Comparison of ENCODE assay signal across 8 mouse cellular contexts in genomic region chr3:102691802-102692484, GRCm38 (mm10). TPM values are rescaled to one million over a fixed set of nuclear protein-coding genes. Genes with fewer than 3 reads are reported as not detected.
DNase-seq lines count a peak whose midpoint lies in the region; ATAC-seq and TF ChIP-seq lines count a peak whose summit lies in the region.

No protein-coding gene starts in this region.

- H3K36me3 ChIP-seq in C2C12 (ENCODE audit: control insufficient read depth, insufficient read depth) = no peaks in the 10 kb centered on the region
- no peaks in the 10 kb centered on the region for H3K36me3 ChIP-seq in embryonic facial prominence, embryonic 14.5 days (ENCODE audit: control insufficient read depth, insufficient read depth, low read length)
- H3K36me3 ChIP-seq in heart, embryonic 12.5 days = no peaks in the 10 kb centered on the region
- no peaks in the 10 kb centered on the region for H3K36me3 ChIP-seq in kidney, postnatal 0 days (ENCODE audit: insufficient read depth, low read length)
- no peaks in the 10 kb centered on the region for H3K36me3 ChIP-seq in liver, embryonic 14.5 days (replicated peaks; ENCODE audit: control insufficient read depth, insufficient read depth, low read depth)
- H3K36me3 ChIP-seq in neural tube, embryonic 15.5 days = no peaks in the 10 kb centered on the region

- 0 out of 2 replicates have a peak overlapping the region, but pooled peaks have one; percentile 3 for H3K4me2 ChIP-seq in embryonic facial prominence, embryonic 14.5 days (ENCODE audit: low read depth, low read length)
- H3K4me2 ChIP-seq in heart, embryonic 12.5 days = no peak overlapping the region
- H3K4me2 ChIP-seq in kidney, postnatal 0 days (ENCODE audit: low read length) = no peak overlapping the region
- H3K4me2 ChIP-seq in liver, embryonic 14.5 days (ENCODE audit: low read depth) = no peak overlapping the region
- no peak overlapping the region for H3K4me2 ChIP-seq in neural tube, embryonic 15.5 days

- H3K27me3 ChIP-seq in C2C12 (ENCODE audit: control insufficient read depth, insufficient read depth, insufficient read length) = no peaks in the 10 kb centered on the region
- no peaks in the 10 kb centered on the region for H3K27me3 ChIP-seq in embryonic facial prominence, embryonic 14.5 days (replicated peaks; ENCODE audit: control insufficient read depth, insufficient read depth, low read length)
- H3K27me3 ChIP-seq in heart, embryonic 12.5 days (replicated peaks) = 0 out of 2 replicates have a peak, but pooled peaks cover 4% of the 10 kb centered on the region
- H3K27me3 ChIP-seq in kidney, postnatal 0 days (ENCODE audit: insufficient read depth, low read length) = no peaks in the 10 kb centered on the region
- no peaks in the 10 kb centered on the region for H3K27me3 ChIP-seq in liver, embryonic 14.5 days (ENCODE audit: control insufficient read depth, insufficient read depth, low read length)
- no peaks in the 10 kb centered on the region for H3K27me3 ChIP-seq in neural tube, embryonic 15.5 days (replicated peaks)

- H3K9me3 ChIP-seq in embryonic facial prominence, embryonic 14.5 days (ENCODE audit: control insufficient read depth, low read length) = no peaks in the 10 kb centered on the region
- H3K9me3 ChIP-seq in heart, embryonic 12.5 days (replicated peaks) = no peaks in the 10 kb centered on the region
- no peaks in the 10 kb centered on the region for H3K9me3 ChIP-seq in kidney, postnatal 0 days (replicated peaks; ENCODE audit: low read length)
- H3K9me3 ChIP-seq in liver, embryonic 14.5 days (ENCODE audit: control insufficient read depth, low read length) = no peaks in the 10 kb centered on the region
- no peaks in the 10 kb centered on the region for H3K9me3 ChIP-seq in neural tube, embryonic 15.5 days (replicated peaks)

- no peaks in the 10 kb centered on the region for H3K79me2 ChIP-seq in C2C12 (ENCODE audit: control insufficient read depth, insufficient read depth)

- no peaks in the 10 kb centered on the region for H3K79me3 ChIP-seq in C2C12 (ENCODE audit: low read depth)

- DNase-seq in adrenal gland, postnatal 14 days = peak; percentile 79
- DNase-seq in embryonic facial prominence, embryonic 14.5 days (ENCODE audit: low spot score) = peak; percentile 92
- DNase-seq in kidney, postnatal 0 days (ENCODE audit: low spot score) = peak; percentile 91
- peak in 2 of 3 experiments; percentile 6 to 23 for DNase-seq in liver, embryonic 14.5 days (ENCODE audit: low read depth in 3 of 3, low spot score in 3 of 3)
- DNase-seq in urinary bladder, adult 2 months (ENCODE audit: low spot score) = peak; percentile 39

- WGBS in embryonic facial prominence, embryonic 14.5 days = 33% methylated on average over 11 of the region's 11 CpGs
- 38% methylated on average over 11 of the region's 11 CpGs for WGBS in heart, embryonic 12.5 days
- WGBS in kidney, postnatal 0 days = 45% methylated on average over 11 of the region's 11 CpGs
- WGBS in liver, embryonic 14.5 days (ENCODE audit: insufficient replicate concordance) = 33% methylated on average over 11 of the region's 11 CpGs
- 45% methylated on average over 11 of the region's 11 CpGs for WGBS in neural tube, embryonic 15.5 days

- no peak overlapping the region for H3K4me3 ChIP-seq in C2C12 (ENCODE audit: insufficient read depth, poor library complexity, severe bottlenecking)
- H3K4me3 ChIP-seq in embryonic facial prominence, embryonic 14.5 days (ENCODE audit: low read depth, low read length) = no peak overlapping the region
- no peak overlapping the region for H3K4me3 ChIP-seq in heart, embryonic 12.5 days
- H3K4me3 ChIP-seq in kidney, postnatal 0 days (replicated peaks; ENCODE audit: low read depth, low read length) = no peak overlapping the region
- H3K4me3 ChIP-seq in liver, embryonic 14.5 days (ENCODE audit: insufficient read depth in 1 of 2, low read depth in 2 of 2, low read length in 2 of 2) = no peak overlapping the region
- H3K4me3 ChIP-seq in neural tube, embryonic 15.5 days (replicated peaks) = no peak overlapping the region

- TF ChIP-seq EP300 in liver, embryonic 14.5 days (IDR thresholded peaks at IDR 0.05; ENCODE audit: low read depth) = no peak

- peak; percentile 86 for TF ChIP-seq CTCF in C2C12 (IDR thresholded peaks at IDR 0.05; ENCODE audit: control insufficient read depth, insufficient read depth, insufficient read length)
- TF ChIP-seq CTCF in kidney, postnatal 0 days (IDR thresholded peaks at IDR 0.05; ENCODE audit: low read depth) = peak; percentile 95
- peak; percentile 82 for TF ChIP-seq CTCF in liver, embryonic 14.5 days (IDR thresholded peaks at IDR 0.05; ENCODE audit: low read depth)

- H3K27ac ChIP-seq in embryonic facial prominence, embryonic 14.5 days (replicated peaks; ENCODE audit: low read depth, low read length) = peak overlapping the region; percentile 35; the same call in 1 of the 2 replicates
- no peak overlapping the region for H3K27ac ChIP-seq in heart, embryonic 12.5 days (ENCODE audit: poor library complexity, severe bottlenecking)
- no peak overlapping the region for H3K27ac ChIP-seq in kidney, postnatal 0 days
- no peak overlapping the region for H3K27ac ChIP-seq in liver, embryonic 14.5 days
- no peak overlapping the region for H3K27ac ChIP-seq in neural tube, embryonic 15.5 days (replicated peaks)

- peaks cover 28% of the 10 kb centered on the region for H3K4me1 ChIP-seq in embryonic facial prominence, embryonic 14.5 days (ENCODE audit: control insufficient read depth, insufficient read depth, low read length)
- H3K4me1 ChIP-seq in heart, embryonic 12.5 days (replicated peaks) = no peaks in the 10 kb centered on the region
- H3K4me1 ChIP-seq in kidney, postnatal 0 days (replicated peaks; ENCODE audit: insufficient read depth, low read length) = no peaks in the 10 kb centered on the region
- H3K4me1 ChIP-seq in liver, embryonic 14.5 days (replicated peaks; ENCODE audit: control insufficient read depth in 2 of 2, insufficient read depth in 2 of 2, low read length in 1 of 2) = no peaks in the 10 kb centered on the region
- no peaks in the 10 kb centered on the region for H3K4me1 ChIP-seq in neural tube, embryonic 15.5 days

- peak; percentile 80 for ATAC-seq in embryonic facial prominence, embryonic 14.5 days (ENCODE audit: low read depth)
- ATAC-seq in heart, embryonic 12.5 days (ENCODE audit: insufficient number of reproducible peaks, low FRiP score) = 0 out of 2 replicates have a peak, but pooled peaks have one; percentile 48
- peak; percentile 43; the same call in 1 of the 2 replicates for ATAC-seq in kidney, postnatal 0 days (replicated peaks; ENCODE audit: low FRiP score, low read depth)
- ATAC-seq in liver, embryonic 14.5 days (ENCODE audit: insufficient read depth) = no peak
- peak; percentile 88 for ATAC-seq in neural tube, embryonic 15.5 days (ENCODE audit: low FRiP score)

- H3ac ChIP-seq in C2C12 (ENCODE audit: control insufficient read depth, insufficient read length, low read depth) = no peak overlapping the region

- no peak overlapping the region for H3K9ac ChIP-seq in embryonic facial prominence, embryonic 14.5 days (ENCODE audit: low read depth, low read length)
- no peak overlapping the region for H3K9ac ChIP-seq in heart, embryonic 12.5 days
- H3K9ac ChIP-seq in kidney, postnatal 0 days (ENCODE audit: low read depth, low read length) = no peak overlapping the region
- no peak overlapping the region for H3K9ac ChIP-seq in liver, embryonic 14.5 days (replicated peaks)
- H3K9ac ChIP-seq in neural tube, embryonic 15.5 days (replicated peaks) = no peak overlapping the region

TF ChIP-seq in C2C12, 6 proteins besides CTCF, POLR2A, EP300 and RAD21:
- TF ChIP-seq MAX (IDR thresholded peaks at IDR 0.05) (no peak), MYOD1 (IDR thresholded peaks at IDR 0.05; ENCODE audit: control insufficient read depth, insufficient read length, low read depth) (no peak), FOSL1 (IDR thresholded peaks at IDR 0.05; ENCODE audit: insufficient read depth, low read length, poor library complexity, severe bottlenecking) (no peak), USF1 (IDR thresholded peaks at IDR 0.05; ENCODE audit: low read depth) (no peak), CEBPB (IDR thresholded peaks at IDR 0.05; ENCODE audit: low read depth) (no peak), MYOG (IDR thresholded peaks at IDR 0.05; ENCODE audit: control insufficient read depth, extremely low read depth, insufficient read length) (no peak)

RNA-seq across cellular contexts. Expression of gene Tspan2, which starts 42.4 kb away (rescaled TPM):
- polyA plus RNA-seq in C2C12 (2012; fragmentation: generic; extraction: Trizol) = 5.5 TPM
- total RNA-seq in adrenal gland, postnatal 14 days (2021) = 9.6 and 9.8 TPM in 2 replicates
- polyA plus RNA-seq in embryonic facial prominence, embryonic 14.5 days (2014; fragmentation: Nextera tagmentation; extraction: Ambion mirVana) = 8.4 and 10.1 TPM in 2 replicates
- polyA plus RNA-seq in heart, embryonic 12.5 days (2016; fragmentation: Nextera tagmentation; extraction: Ambion mirVana) = 36.0 and 37.0 TPM in 2 replicates
- 8.9 and 9.5 TPM in 2 replicates for polyA plus RNA-seq in kidney, postnatal 0 days (2015; fragmentation: Nextera tagmentation; extraction: Ambion mirVana)
- 0.67 and 1.2 TPM in 2 replicates for polyA plus RNA-seq in liver, embryonic 14.5 days (2012; rRNA removed)
- polyA plus RNA-seq in liver, embryonic 14.5 days (2014; fragmentation: Nextera tagmentation; extraction: Ambion mirVana) = 1.7 and 2.2 TPM in 2 replicates
- 15.9 and 19.8 TPM in 2 replicates for polyA plus RNA-seq in neural tube, embryonic 15.5 days (2015; fragmentation: Nextera tagmentation; extraction: Ambion mirVana)
- polyA plus RNA-seq in urinary bladder, adult 2 months (2012; rRNA removed) = 76.3 and 90.8 TPM in 2 replicates

Comparison
In these comparisons a context has a peak if more than half of its experiments do, and no peak if none do; other contexts are left out.
1. DNase-seq: peak in every context shown above with its lines; median percentile 92 in embryonic facial prominence, embryonic 14.5 days; 91 in kidney, postnatal 0 days; 79 in adrenal gland, postnatal 14 days; 39 in urinary bladder, adult 2 months; 14 in liver, embryonic 14.5 days.